Mouse (Mus musculus) E14TG2a.4 (cell line): ENCODE data around the gene Syne1.

Experiments
- H3K27me3 ChIP-seq: 2 replicates; pipeline ENCODE4 v1.6.1; 2014; ENCODE audit warnings: low read length, control low read depth; ENCODE audit not compliant: insufficient read depth
- H3K36me3 ChIP-seq: 2 replicates; pipeline ENCODE4 v1.6.1; 2014; ENCODE audit warnings: low read length, control low read depth; ENCODE audit not compliant: insufficient read depth
- H3K4me1 ChIP-seq: replicated peaks from 2 replicates; pipeline ENCODE4 v1.6.1; 2014; ENCODE audit warnings: low read depth, low read length, control low read depth
- H3K4me3 ChIP-seq: replicated peaks from 2 replicates; pipeline ENCODE4 v1.5.1; 2014; ENCODE audit warnings: mild to moderate bottlenecking, low read length
- H3K9me3 ChIP-seq: 2 replicates; pipeline ENCODE4 v1.6.1; 2014; ENCODE audit warnings: low read length, control low read depth
- CTCF ChIP-seq: conservative IDR thresholded peaks from 2 replicates; pipeline ENCODE4 v1.5.1; 2014; ENCODE audit warnings: low read length
- NANOG ChIP-seq: IDR thresholded peaks from 2 replicates; pipeline ENCODE4 v1.6.1; 2014; ENCODE audit warnings: borderline replicate concordance, low read length, mixed read lengths
- POU5F1 ChIP-seq: IDR thresholded peaks from 2 replicates; pipeline ENCODE4 v1.6.1; 2014; ENCODE audit warnings: low read length, borderline replicate concordance

The Syne1 gene

DNA sequence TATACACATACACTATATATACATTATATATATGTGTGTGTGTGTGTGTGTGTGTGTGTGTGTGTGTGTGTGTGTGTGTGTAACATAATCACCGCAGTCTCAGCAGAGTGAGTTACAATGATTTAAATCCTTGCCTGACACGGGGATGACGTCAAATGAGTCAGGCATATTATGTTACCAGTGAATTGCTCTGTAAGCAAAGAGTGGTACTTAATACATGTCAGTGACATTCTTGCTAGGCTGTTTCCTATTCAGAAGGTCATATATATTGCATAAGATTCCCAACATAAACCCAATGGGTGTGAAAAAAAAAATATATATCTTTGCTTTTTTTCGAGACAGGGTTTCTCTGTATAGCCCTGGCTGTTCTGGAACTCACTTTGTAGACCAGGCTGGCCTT, 462.1 kb downstream of the Syne1 start:
- TF ChIP-seq NANOG (no peak), CTCF (no peak), POU5F1 (no peak)
- H3K36me3 ChIP-seq = no peaks in the 10 kb centered on the region
- H3K9me3 ChIP-seq = no peaks in the 10 kb centered on the region
- H3K27me3 ChIP-seq = no peaks in the 10 kb centered on the region
- H3K4me1 ChIP-seq = peaks cover 4% of the 10 kb centered on the region; the same call in 1 of the 2 replicates
- H3K4me3 ChIP-seq = no peak overlapping the region

DNA sequence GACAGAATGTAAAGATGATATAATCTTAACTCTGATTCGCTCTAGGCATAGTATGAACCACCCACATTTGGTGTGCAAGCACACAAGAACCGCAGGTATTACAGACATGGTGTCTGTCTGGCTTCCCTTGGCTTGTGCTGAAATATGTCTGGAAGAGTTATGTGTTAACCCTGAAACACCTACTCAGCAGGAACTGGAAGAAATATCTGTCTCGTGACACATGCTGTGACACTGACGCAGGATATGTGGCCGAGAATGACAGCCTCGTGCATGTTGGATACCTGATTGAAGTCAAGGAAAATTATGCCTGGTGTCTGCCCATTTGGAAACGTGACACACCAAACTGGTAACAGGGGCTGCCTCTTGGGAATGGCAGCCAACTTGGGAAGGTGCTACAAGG, 463.9 kb downstream of the Syne1 start:
- no peak for TF ChIP-seq CTCF
- TF ChIP-seq POU5F1 = no peak
- TF ChIP-seq NANOG = no peak
- no peaks in the 10 kb centered on the region for H3K9me3 ChIP-seq
- no peaks in the 10 kb centered on the region for H3K27me3 ChIP-seq
- no peak overlapping the region for H3K4me3 ChIP-seq
- peaks cover 4% of the 10 kb centered on the region; the same call in 1 of the 2 replicates for H3K4me1 ChIP-seq
- no peaks in the 10 kb centered on the region for H3K36me3 ChIP-seq

DNA sequence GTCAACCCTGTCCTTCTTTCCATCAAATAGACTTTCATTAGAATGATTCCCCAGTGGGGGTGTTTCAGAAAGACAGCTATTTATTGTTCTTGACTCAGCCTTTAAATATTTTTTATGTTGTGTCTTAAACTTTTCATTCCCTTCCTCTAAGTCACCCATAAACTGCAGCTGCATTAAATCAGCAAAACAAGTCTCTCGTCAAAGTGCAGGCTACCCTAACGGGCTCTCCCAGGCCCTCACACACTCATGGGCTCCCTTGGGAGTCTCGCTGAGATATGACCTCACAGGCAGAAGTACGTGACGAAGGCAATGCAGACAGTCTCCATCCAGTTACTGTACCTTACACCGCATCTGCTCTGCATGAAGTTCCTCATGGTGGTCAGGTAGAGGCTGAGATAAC, 465.0 kb downstream of the Syne1 start:
- Histone ChIP-seq H3K4me1 (peaks cover 4% of the 10 kb centered on the region; the same call in 1 of the 2 replicates), H3K27me3 (no peaks in the 10 kb centered on the region), H3K9me3 (no peaks in the 10 kb centered on the region), H3K36me3 (no peaks in the 10 kb centered on the region), H3K4me3 (no peak overlapping the region)
- TF ChIP-seq CTCF (no peak), POU5F1 (no peak), NANOG (no peak)

DNA sequence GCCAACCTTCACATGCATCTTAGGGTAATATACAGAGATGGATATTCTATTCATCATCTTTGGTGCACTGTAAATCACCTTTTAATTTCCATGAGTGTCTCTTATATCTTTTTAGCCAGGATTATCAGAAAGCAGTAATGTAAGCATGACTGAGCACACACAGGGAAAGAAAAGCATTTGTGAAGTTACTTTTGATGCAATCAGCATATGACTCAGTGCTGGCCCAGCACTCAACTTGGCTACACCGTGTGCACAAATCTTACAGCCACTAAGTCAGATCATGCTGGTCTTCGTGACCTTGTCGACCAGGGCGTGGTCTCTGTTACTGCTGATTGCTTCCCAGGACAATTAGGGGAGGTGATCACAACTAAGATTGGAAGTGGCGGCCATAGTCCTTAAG, 465.5 kb downstream of the Syne1 start:
- Histone ChIP-seq H3K4me3 (no peak overlapping the region), H3K27me3 (no peaks in the 10 kb centered on the region), H3K9me3 (no peaks in the 10 kb centered on the region), H3K36me3 (no peaks in the 10 kb centered on the region), H3K4me1 (peaks cover 4% of the 10 kb centered on the region; the same call in 1 of the 2 replicates)
- TF ChIP-seq NANOG (no peak), POU5F1 (no peak)

DNA sequence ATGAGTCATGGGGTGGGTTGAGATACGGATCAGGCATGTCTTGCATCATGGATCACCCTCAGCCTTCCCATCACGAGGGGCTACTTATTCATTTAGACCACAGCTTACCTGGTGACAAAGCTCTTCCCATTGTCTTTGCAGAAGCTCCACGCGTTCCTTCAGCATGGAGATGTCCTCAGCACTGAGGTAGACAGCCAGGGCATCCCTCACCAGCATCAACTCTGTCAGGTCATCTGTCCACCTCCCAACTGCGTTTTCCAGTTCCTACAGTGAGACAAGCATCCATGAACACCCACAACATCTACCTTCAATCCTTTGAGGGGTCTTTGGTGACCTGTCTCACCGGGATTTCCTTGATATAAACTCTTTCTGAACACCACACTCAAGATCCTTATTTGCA, 467.6 kb downstream of the Syne1 start:
- H3K4me3 ChIP-seq = no peak overlapping the region
- TF ChIP-seq CTCF (no peak), NANOG (no peak), POU5F1 (no peak)
- H3K36me3 ChIP-seq = no peaks in the 10 kb centered on the region
- H3K27me3 ChIP-seq = no peaks in the 10 kb centered on the region
- peaks cover 4% of the 10 kb centered on the region; the same call in 1 of the 2 replicates for H3K4me1 ChIP-seq
- H3K9me3 ChIP-seq = no peaks in the 10 kb centered on the region

DNA sequence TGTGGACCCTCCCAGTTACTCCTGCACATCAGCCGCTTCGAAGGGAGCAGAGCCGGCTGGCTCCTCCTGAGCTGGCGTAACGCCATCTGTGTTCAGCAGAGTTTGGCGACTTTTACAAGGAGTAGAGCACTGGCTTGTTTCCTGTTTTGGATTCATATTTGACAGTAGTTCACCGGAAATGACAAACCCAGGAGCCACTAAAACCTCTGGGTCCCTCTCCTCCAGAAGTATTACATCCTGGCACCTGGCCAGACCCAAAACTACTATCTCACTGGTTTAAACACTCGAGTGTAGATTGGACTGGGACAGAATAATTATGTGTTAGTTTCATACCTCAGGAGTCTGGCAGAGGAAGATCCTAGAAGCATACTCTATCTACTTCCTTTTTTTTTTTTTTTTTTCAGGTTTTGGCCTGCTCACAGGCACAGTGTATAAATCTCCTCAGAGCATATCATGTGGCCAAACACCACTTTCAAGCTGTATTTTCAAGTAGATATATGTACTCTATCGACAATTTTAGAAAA, 471.3 kb downstream of the Syne1 start:
- Histone ChIP-seq H3K36me3 (no peaks in the 10 kb centered on the region), H3K27me3 (no peaks in the 10 kb centered on the region), H3K9me3 (peaks cover 6% of the 10 kb centered on the region), H3K4me3 (no peak overlapping the region), H3K4me1 (no peaks in the 10 kb centered on the region)
- TF ChIP-seq NANOG (no peak), POU5F1 (no peak), CTCF (no peak)

DNA sequence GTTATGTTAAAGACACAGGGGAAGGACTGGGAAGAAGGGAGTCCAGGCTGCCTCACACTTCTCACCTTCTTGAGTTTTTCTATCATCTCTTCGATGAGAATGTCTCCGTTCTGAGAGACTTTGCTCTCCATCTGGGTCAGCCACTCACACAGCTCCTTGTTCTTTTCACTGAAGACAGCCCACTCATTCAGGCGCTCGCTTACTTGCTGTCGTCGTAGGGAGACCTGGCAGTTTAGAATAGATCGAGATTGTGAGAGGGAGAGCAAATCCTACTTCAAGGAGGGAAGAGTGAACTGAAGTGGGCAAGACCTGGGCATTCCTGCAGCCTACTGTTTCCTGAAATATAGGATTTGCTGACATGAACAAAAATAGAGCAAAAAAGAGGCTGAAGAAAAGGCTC, 475.6 kb downstream of the Syne1 start:
- no peaks in the 10 kb centered on the region for H3K27me3 ChIP-seq
- no peaks in the 10 kb centered on the region for H3K36me3 ChIP-seq
- TF ChIP-seq NANOG = no peak
- no peak for TF ChIP-seq POU5F1
- no peak for TF ChIP-seq CTCF
- no peaks in the 10 kb centered on the region for H3K4me1 ChIP-seq
- no peak overlapping the region for H3K4me3 ChIP-seq
- peaks cover 6% of the 10 kb centered on the region for H3K9me3 ChIP-seq

DNA sequence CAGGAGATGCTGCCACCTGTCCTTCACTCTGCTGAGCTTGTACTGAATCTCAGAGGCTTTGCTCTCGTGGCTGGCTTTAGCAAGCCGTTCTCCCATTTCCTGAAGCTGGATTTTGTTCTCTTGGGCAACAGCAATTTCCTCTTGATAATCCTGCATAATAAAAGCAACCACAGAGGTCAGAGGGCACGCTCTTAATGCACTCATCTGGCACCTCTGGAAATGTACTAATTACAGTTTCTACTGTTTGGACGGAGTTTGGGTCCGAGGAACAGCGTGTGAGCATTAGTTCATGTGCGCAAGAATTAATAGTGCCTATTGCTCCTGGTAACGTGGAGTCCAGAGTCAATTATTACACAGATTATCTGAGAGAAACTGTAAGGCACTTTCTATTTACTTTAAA, 479.2 kb downstream of the Syne1 start:
- Histone ChIP-seq H3K36me3 (no peaks in the 10 kb centered on the region), H3K4me1 (no peaks in the 10 kb centered on the region), H3K27me3 (no peaks in the 10 kb centered on the region), H3K4me3 (no peak overlapping the region), H3K9me3 (peaks cover 6% of the 10 kb centered on the region)
- TF ChIP-seq CTCF = no peak
- no peak for TF ChIP-seq NANOG
- TF ChIP-seq POU5F1 = no peak

DNA sequence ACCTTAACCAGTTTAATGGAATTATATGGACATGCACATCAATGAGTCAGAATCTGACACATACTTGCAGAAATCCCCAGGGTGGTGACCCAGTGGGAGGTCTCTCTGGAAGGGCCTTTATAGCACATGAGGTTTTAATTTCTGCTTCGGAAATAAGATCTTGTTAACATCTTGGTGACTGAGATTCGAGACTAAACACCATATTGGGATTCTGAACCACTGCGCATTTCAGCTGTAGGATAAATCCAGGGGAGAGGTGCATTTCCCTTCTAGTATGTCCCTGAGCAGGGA, 480.4 kb downstream of the Syne1 start:
- no peaks in the 10 kb centered on the region for H3K4me1 ChIP-seq
- no peak overlapping the region for H3K4me3 ChIP-seq
- H3K27me3 ChIP-seq = no peaks in the 10 kb centered on the region
- H3K36me3 ChIP-seq = no peaks in the 10 kb centered on the region
- TF ChIP-seq NANOG (no peak), CTCF (no peak), POU5F1 (no peak)
- peaks cover 3% of the 10 kb centered on the region; the same call in 1 of the 2 replicates for H3K9me3 ChIP-seq
